Mouse (Mus musculus) left cerebral cortex, adult 8-10 months (tissue): ENCODE measurements around the gene Tada2b. TPM values are rescaled to one million over a fixed set of nuclear protein-coding genes. Genes with fewer than 3 reads are reported as not detected.

Source experiments
- DNase-seq, 2 experiments: peaks; one replicate each; pipeline ENCODE4 v3.0.0; 2022; ENCODE audit warnings: low spot score in 2 of 2
- total RNA-seq, 4 experiments: library from RNA; stranded (reverse); gene quantifications; 2 replicates each; pipeline ENCODE4 v1.2.4; 2022

Gene Tada2b
- total RNA-seq, 4 experiments from 2014 or later: 30.0 to 32.6 (median 30.5) TPM

DNA sequence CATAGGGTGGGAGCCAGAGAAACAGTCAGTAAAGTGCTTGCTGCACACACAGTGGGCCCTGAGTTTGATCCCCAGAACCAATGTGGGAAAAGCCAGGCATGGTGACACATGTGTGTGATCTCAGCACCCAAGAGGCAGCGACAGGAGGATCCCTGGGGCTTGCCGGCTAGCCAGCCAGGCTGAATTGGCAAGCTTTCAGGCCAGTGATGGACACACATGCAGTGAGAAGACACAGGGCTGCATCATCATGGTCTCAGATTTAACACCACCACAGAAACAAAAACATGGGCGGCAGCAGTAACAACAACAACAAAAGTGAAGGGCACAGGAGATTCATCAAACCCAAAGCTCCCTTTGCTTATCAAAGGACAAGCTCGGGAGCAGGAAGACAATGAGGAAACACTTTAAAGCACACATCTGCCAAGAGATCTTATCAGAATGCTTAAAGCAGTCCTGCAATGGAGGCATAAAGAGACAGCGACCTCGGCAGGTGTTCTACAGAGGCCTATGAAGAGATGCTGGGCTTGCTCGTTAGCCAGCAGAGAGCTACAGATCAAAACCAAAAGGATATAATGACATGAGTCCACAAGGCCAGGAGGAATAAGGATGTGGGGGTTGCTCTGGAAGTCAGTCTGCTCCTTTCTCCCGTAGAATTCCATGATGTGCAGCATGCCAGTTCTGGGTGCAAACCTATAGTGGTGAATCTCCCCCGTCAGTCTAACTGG lies 37.8 kb downstream of the Tada2b start:
- no peak for DNase-seq

DNA sequence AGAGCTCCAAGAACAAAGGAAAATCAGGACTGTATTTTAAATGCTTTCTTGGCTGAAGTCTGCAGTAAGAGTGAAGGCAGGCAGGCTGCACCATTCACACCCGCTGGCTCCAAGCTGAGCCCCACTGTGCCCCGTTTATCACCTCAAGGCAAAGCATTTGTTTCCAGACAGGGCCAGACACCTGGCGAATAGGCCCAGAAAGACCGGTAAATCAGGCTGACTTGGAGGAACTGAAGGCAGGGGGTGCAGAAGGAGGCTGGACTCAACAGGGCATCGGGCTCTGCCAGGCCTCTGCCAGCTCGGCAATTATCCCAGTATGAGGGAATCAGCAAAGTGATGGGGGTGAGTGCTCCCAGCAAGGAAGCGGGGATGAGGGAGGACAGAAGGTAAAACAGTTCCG lies 39.1 kb downstream of the Tada2b start:
- no peak for DNase-seq

DNA sequence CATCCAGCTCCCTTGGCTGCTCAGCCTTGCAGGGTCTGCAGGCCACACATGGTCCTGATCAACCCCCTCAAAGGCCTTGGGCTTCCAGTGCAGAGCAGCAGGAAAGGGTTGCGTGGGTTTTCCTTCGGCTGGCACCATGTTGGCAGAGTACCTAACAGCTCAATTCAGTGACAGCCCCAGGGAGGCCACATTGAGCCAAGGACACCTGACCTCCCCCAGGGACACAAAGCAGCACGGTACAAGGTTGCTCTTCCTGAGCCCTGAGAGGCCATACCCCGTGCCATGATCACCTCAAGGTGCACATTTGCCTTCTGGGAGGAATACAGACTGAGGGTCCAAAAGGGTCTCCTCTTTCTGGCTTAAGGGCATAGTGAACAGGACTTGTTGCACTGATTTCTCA lies 39.5 kb downstream of the Tada2b start:
- no peak for DNase-seq

DNA sequence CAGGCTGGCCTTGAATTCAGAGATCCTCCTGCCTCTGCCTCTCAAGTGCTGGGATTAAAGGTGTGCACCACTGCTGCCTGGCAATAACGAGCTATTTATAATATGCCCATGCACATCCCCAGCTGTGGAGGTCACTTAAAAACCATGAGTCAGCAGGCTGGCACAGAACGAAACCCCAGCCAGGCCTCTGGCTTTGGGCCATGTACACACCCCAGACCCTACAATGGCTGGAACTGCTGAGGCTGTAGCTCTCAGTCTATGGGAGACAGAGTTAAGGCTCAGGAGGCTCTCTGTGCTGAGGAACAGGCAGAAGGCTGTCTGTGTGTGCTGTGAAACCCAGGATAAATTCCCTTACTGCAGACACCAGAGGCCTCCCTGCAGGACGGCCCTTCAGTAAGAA lies 43.3 kb downstream of the Tada2b start:
- DNase-seq: no peak

DNA sequence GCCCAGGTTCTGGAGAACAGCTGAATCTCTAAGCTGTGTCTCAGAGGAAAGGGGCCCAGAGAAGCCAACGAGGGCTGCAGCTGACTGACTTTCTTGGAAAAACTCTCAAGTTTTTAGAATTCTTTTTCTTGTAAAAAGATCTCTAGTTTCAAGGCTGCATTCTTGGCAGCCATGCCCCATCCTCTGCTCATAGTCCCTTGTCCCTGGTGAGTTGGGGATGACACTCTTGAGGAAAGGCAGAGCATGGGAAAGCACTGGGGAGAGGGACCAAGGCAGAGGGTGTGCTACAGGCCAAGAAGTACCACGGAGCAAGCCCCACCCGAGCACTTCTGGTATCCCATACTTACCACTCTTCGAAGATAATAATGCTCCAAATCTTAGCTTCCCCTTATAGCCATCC lies 47.2 kb downstream of the Tada2b start:
- DNase-seq: no peak

DNA sequence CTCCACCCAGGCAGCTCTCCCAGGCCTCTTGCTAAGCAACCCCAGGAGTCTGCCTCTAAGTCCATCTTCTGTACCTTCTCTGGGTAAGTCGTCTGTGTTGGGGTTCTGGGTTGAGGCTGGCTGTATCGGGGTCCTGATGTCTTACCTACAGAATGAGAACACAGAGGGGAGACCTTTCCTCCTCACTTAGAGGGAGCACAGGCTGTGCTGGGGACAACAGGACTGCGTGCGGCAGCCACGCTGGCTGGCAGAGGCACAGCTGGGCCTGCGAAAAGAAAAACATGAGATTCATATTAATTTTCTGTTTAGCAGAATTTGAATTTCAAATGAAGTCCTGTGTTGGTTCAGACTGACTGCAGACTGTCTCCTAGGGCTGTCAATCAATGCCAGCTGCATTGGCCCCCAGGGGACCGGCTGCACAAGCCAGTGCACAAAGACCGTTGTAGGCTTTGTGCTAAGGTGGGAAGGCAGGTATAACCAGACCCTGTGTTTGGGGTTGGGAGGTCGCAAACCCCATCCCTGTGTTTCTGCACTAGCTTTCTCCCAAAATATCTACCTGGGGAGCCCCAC lies 49.6 kb downstream of the Tada2b start:
- no peak for DNase-seq

DNA sequence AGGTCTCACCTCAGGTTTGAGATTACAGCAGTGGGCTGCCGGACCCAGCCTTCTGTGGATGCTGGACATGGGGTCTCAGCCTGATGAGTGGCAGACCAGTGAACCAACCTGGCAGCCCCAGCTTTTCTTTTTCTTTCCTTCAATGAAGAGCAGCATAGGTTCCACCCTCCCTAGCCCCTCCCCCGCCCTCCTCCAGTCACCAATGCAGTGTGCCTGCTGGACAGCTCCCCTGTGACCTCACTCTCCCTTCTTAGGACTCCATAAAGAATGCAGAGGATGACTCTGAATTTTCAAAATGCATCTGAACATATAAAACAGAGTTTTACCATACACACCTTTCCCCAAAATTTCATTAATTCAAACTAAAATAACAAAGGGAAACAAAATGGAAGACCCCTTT lies 52.4 kb downstream of the Tada2b start:
- no peak for DNase-seq

DNA sequence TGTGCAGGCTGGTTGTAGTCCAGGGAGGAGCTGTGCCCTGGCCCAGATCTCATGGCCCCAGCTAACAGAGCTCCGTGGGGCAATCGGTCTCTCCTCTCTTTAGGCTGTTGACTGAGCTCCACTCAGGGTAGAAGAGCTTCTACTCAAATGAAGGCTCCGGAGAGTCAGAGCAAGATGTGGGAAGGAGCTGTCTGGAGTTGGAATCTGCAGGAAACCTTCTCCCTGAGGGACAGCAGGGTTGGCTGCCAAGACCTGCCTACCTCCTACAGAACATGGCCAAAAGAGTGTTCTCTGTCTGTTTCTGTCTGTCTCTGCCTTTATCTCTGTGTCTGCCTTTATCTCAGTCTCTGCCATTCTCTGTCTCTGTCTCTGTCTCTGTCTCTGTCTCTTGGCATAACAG lies 54.5 kb downstream of the Tada2b start:
- no peak for DNase-seq

DNA sequence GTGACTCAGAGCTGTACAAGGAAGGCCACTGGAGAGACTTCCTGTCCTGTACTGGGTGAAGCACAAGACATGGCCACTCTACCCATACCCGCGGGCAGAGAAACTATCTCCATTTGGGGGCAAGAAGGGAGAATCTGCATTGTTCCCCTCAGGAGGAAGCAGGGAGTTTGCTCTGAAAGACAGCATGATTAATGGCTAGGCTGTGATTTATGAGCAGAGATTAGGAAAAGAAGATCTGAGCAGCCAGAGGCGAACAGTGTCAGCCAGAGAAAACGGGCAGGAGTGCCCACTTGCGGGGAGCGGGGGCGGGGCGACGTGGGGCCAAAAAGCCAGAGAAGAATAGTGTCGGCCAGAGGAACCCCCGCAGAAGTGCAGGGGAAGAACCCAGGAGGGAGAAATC lies 56.3 kb downstream of the Tada2b start:
- DNase-seq: no peak

DNA sequence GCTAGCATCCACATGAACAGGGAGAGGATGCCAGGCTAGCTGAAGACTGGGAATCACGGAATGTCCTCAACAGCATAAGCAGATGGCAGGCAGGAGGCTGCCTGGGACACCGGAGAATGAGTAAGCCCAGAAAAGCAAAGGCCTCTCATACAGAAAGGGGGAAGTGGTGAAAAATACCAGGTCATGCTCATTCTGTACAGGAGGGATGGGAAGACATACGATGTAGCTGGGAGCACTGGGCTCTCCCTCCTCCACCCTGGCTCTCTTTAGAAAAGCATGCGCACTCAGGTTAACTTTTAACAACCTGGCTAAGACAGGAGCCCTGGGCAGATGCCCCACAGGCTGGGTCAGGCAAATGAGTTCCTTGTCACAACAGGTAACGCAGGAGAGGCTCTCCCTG lies 57.7 kb downstream of the Tada2b start:
- peak in 1 of 2 experiments; percentile 61 for DNase-seq

DNA sequence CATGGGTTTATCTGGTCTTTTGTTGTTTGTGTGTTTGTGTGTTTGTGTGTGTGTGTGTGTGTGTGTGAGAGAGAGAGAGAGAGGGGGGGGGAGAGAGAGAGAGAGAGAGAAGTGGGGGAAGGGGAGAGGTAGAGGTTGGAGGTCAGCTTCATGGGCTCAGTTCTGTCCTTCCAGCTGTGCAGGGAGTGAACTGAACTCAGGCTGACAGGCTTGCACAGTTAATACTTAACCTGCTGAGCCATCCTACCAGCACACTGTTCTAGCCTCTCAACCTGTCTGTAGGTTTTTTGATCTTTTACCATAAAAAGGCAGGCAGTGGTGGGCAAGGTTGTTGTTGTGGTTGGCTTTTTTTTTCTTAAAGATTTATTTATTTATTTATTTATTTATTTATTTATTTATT lies 59.4 kb downstream of the Tada2b start:
- DNase-seq: no peak

Other genes with a start within 250 kb of the Tada2b start
- gene Sorcs2, start 86.1 kb downstream of the Tada2b start, total RNA-seq: 10 to 100 TPM; 37.3 to 41.7 (median 41.3) TPM
- gene Grpel1, start 19.3 kb downstream of the Tada2b start, total RNA-seq: 10 to 100 TPM; 21.3 to 24.9 (median 22.8) TPM
- gene Ccdc96, start 303 bp upstream of the Tada2b start, total RNA-seq: 1 to 10 TPM in 2 of 4 experiments, under 1 TPM in 2; 0.59 to 1.1 (median 0.99) TPM
- 10 to 100 TPM; 64.9 to 68.9 (median 68.0) TPM for gene Tbc1d14, start 109.0 kb upstream of the Tada2b start, total RNA-seq
- gene D5Ertd579e, start 211.7 kb upstream of the Tada2b start, total RNA-seq: 100 to 1,000 TPM in 2 of 4 experiments, 10 to 100 TPM in 2; 91.1 to 114 (median 96.7) TPM